Mouse (Mus musculus): Measurements from ENCODE around the gene Apoe.

- TF ChIP-seq CTCF (IDR thresholded peaks at IDR 0.05; ENCODE audit: control insufficient read depth, insufficient read depth, low read length), result no peak
- TF ChIP-seq POLR2A (IDR thresholded peaks at IDR 0.05; ENCODE audit: borderline replicate concordance, control insufficient read depth, low read depth, low read length), result no peak
Measured at GRCm38 (mm10) chr7:19744590-19745385, 45.8 kb upstream of the Apoe start.
